In the genomic region with DNA sequence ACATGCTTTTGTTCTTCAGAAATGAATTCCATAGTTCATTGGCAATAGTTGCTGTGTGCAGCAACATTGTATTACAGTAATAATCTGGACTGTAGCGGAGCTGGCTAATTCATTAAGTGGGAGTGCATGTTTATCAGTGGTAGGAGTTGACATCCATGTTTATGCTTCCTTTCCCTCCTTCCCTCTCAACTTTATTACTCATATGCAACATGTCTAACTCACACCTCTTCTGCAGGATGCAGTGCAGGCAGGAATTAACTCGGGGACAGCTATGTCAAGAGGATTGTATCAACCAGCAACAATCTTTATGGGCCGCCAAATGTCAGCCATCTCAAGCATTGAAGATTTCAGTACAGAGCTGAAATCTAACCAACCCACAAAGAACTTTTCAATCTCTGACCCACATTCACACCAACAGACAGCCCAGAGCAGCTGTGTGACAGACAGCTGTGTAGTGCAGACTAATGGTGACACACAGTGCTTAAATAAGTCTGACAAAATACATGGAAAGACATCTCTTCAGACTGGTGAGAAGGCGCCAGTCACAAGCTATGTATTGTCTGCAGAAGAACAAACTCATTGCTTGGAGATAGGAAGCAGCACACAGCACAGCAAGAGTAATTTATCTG, we compare ENCODE assay signal across 24 mouse cellular contexts. TPM values are rescaled to one million over a fixed set of nuclear protein-coding genes. Genes with fewer than 3 reads are reported as not detected.
DNase-seq lines count a peak whose midpoint lies in the region; ATAC-seq and TF ChIP-seq lines count a peak whose summit lies in the region.
"Had no signal": no experiment of that assay in that cellular context is flagged by ENCODE, and none has a peak within 500 bp of the region (broad histone marks: within the 10 kb centered on the region; RNA-seq: fewer than 3 reads in every experiment).

No protein-coding gene starts in this region.

- peak; percentile 85 for ATAC-seq in lung, embryonic 14.5 days (ENCODE audit: insufficient read depth)
- ATAC-seq in lung, embryonic 16.5 days (ENCODE audit: low read depth), result peak; percentile 76
- ATAC-seq: activated CD4-positive, CD25-positive, alpha-beta regulatory T cell, adult 4 months; CD4-positive, CD25-positive, alpha-beta regulatory T cell, adult 4 months; forebrain, embryonic 13.5 days; forebrain, embryonic 15.5 days; Patski had no signal

- WGBS in lung, embryonic 14.5 days, result 57% methylated on average over 4 of the region's 4 CpGs
- 68% methylated on average over 4 of the region's 4 CpGs for WGBS in lung, adult 2 months
- WGBS in lung, embryonic 16.5 days, result 59% methylated on average over 4 of the region's 4 CpGs

- no peaks in the 10 kb centered on the region for H3K9me3 ChIP-seq in lung, embryonic 14.5 days (ENCODE audit: low read depth, low read length)
- H3K9me3 ChIP-seq in lung, embryonic 16.5 days (ENCODE audit: control insufficient read depth, low read length), result no peaks in the 10 kb centered on the region
- H3K9me3 ChIP-seq: embryonic facial prominence, embryonic 10.5 days; embryonic facial prominence, embryonic 12.5 days; forebrain, embryonic 13.5 days; forebrain, embryonic 15.5 days; G1E had no signal

- peak; percentile 50 for DNase-seq in lung, embryonic 14.5 days
- DNase-seq in lung, adult 2 months, result no peak
- DNase-seq in lung, adult 18-20 months, result no peak
- DNase-seq in testis, postnatal 10 days (ENCODE audit: low spot score), result no peak
- DNase-seq: adrenal gland, adult 8-10 months; adrenal gland, postnatal 14 days; adrenal gland, postnatal 36 days; B cell, adult 2 months; cerebellum, adult 11-12 months; cerebellum, adult 2 months; cerebellum, adult 9-10 months; cerebellum, postnatal 10 days; cerebellum, postnatal 25 days had no signal

- peaks cover 9% of the 10 kb centered on the region; the same call in 1 of the 2 replicates for H3K36me3 ChIP-seq in lung, embryonic 14.5 days (ENCODE audit: insufficient read depth)
- H3K36me3 ChIP-seq in lung, embryonic 16.5 days (ENCODE audit: control insufficient read depth, insufficient read depth, low read length), result peaks cover 14% of the 10 kb centered on the region
- H3K36me3 ChIP-seq in testis, adult 2 months (ENCODE audit: control insufficient read depth, insufficient read depth, low read length), result peaks cover 2% of the 10 kb centered on the region

- peak overlapping the region; percentile 46; the same call in 1 of the 2 replicates for H3K27ac ChIP-seq in lung, embryonic 14.5 days (ENCODE audit: low read depth)
- peak overlapping the region; percentile 53 for H3K27ac ChIP-seq in lung, embryonic 16.5 days (ENCODE audit: low read length)
- peak overlapping the region; percentile 43; the same call in 1 of the 2 replicates for H3K27ac ChIP-seq in testis, adult 2 months (ENCODE audit: control insufficient read depth, insufficient read depth, low read depth, low read length)
- H3K27ac ChIP-seq: embryonic facial prominence, embryonic 10.5 days; embryonic facial prominence, embryonic 12.5 days; forebrain, embryonic 13.5 days; forebrain, embryonic 15.5 days had no signal

- no peaks in the 10 kb centered on the region for H3K4me1 ChIP-seq in lung, embryonic 14.5 days (ENCODE audit: insufficient read depth)
- H3K4me1 ChIP-seq in lung, adult 2 months (ENCODE audit: control insufficient read depth, insufficient read depth, low read length), result no peaks in the 10 kb centered on the region; the same call in 1 of the 2 replicates
- H3K4me1 ChIP-seq in lung, embryonic 16.5 days (replicated peaks; ENCODE audit: control insufficient read depth, insufficient read depth, low read length), result no peaks in the 10 kb centered on the region
- H3K4me1 ChIP-seq in testis, adult 2 months (ENCODE audit: control insufficient read depth, insufficient read depth, low read length), result no peaks in the 10 kb centered on the region
- H3K4me1 ChIP-seq: embryonic facial prominence, embryonic 10.5 days had no signal

- no peaks in the 10 kb centered on the region for H3K27me3 ChIP-seq in lung, embryonic 14.5 days (ENCODE audit: insufficient read depth, low read length)
- no peaks in the 10 kb centered on the region for H3K27me3 ChIP-seq in lung, embryonic 16.5 days (ENCODE audit: control insufficient read depth, insufficient read depth, low read depth, low read length)
- no peaks in the 10 kb centered on the region for H3K27me3 ChIP-seq in testis, adult 2 months (ENCODE audit: control insufficient read depth, insufficient read depth, low read length)
- H3K27me3 ChIP-seq: CH12.LX; embryonic facial prominence, embryonic 12.5 days; forebrain, embryonic 15.5 days; Patski had no signal

- TF ChIP-seq POLR2A in lung, adult 2 months (IDR thresholded peaks at IDR 0.05; ENCODE audit: borderline replicate concordance, extremely low read depth, low read depth, low read length), result no peak
- no peak for TF ChIP-seq POLR2A in testis, adult 2 months (IDR thresholded peaks at IDR 0.05; ENCODE audit: control insufficient read depth, low read depth, low read length)

- no peak overlapping the region for H3K4me3 ChIP-seq in lung, embryonic 14.5 days (ENCODE audit: low read depth, low read length)
- H3K4me3 ChIP-seq in lung, adult 2 months (replicated peaks; ENCODE audit: extremely low read depth, low read depth, low read length), result no peak overlapping the region
- H3K4me3 ChIP-seq in lung, embryonic 16.5 days (ENCODE audit: low read length), result no peak overlapping the region
- no peak overlapping the region for H3K4me3 ChIP-seq in testis, adult 2 months (ENCODE audit: control insufficient read depth, low read depth, low read length)
- H3K4me3 ChIP-seq: embryonic facial prominence, embryonic 10.5 days; embryonic facial prominence, embryonic 12.5 days; forebrain, embryonic 13.5 days; forebrain, embryonic 15.5 days had no signal

- H3K9ac ChIP-seq in lung, embryonic 14.5 days, result no peak overlapping the region
- H3K9ac ChIP-seq in lung, embryonic 16.5 days (ENCODE audit: low read length), result no peak overlapping the region
- H3K9ac ChIP-seq: embryonic facial prominence, embryonic 12.5 days; forebrain, embryonic 13.5 days; forebrain, embryonic 15.5 days had no signal

- TF ChIP-seq CTCF in lung, embryonic 14.5 days (IDR thresholded peaks at IDR 0.05; ENCODE audit: low read depth), result no peak
- TF ChIP-seq CTCF in lung, adult 2 months (IDR thresholded peaks at IDR 0.05; ENCODE audit: insufficient read depth, low read length), result no peak
- TF ChIP-seq CTCF in testis, adult 2 months (IDR thresholded peaks at IDR 0.05; ENCODE audit: control insufficient read depth, insufficient read depth, insufficient replicate concordance, low read depth, low read length), result no peak

- H3K4me2 ChIP-seq in lung, embryonic 14.5 days, result no peak overlapping the region
- no peak overlapping the region for H3K4me2 ChIP-seq in lung, embryonic 16.5 days (ENCODE audit: low read depth, low read length)
- H3K4me2 ChIP-seq: embryonic facial prominence, embryonic 12.5 days; forebrain, embryonic 13.5 days; forebrain, embryonic 15.5 days had no signal

RNA-seq across cellular contexts. Expression of a gene that starts 33.2 kb away (rescaled TPM):
- polyA plus RNA-seq in lung, embryonic 14.5 days (2014; fragmentation: Nextera tagmentation; extraction: Ambion mirVana), result 30.8 and 31.6 TPM in 2 replicates
- 5.5 and 8.0 TPM in 2 replicates for polyA plus RNA-seq in lung, adult 2 months (2012; rRNA removed)
- 38.2 and 39.3 TPM in 2 replicates for polyA plus RNA-seq in lung, embryonic 16.5 days (2015; fragmentation: Nextera tagmentation; extraction: Ambion mirVana)
- 85.9 and 98.2 TPM in 2 replicates for polyA plus RNA-seq in testis, adult 2 months (2012; rRNA removed)
